In genomic region chr1:35806329-35806728, GRCm38 (mm10) we compare ENCODE assay signal across 23 mouse cellular contexts.
DNase-seq lines count a peak whose midpoint lies in the region; ATAC-seq and TF ChIP-seq lines count a peak whose summit lies in the region.
"Had no signal": no experiment of that assay in that cellular context is flagged by ENCODE, and none has a peak within 500 bp of the region (broad histone marks: within the 10 kb centered on the region; RNA-seq: fewer than 3 reads in every experiment).

No protein-coding gene starts in this region.

- peak; percentile 21 for DNase-seq in forebrain, embryonic 14.5 days (ENCODE audit: low spot score)
- DNase-seq in forebrain, postnatal 0 days: no peak
- DNase-seq in hindbrain, embryonic 14.5 days (ENCODE audit: low spot score): no peak
- DNase-seq in Muller cell, postnatal 12 days (ENCODE audit: inconsistent ontology term): peak; percentile 64
- DNase-seq in embryo, embryonic 9.5 days (ENCODE audit: extremely low spot score): no peak
- no peak for DNase-seq in frontal cortex, postnatal 36 days (ENCODE audit: low spot score in 2 of 2)
- DNase-seq: cerebellum, adult 18-20 months; cerebellum, postnatal 14 days; heart, adult 2 months; heart, postnatal 14 days; kidney, adult 11 months; kidney, postnatal 10 days; right cerebral cortex, adult 18-20 months; right cerebral cortex, postnatal 4 days; thymus, postnatal 14 days had no signal

- no peaks in the 10 kb centered on the region for H3K4me1 ChIP-seq in forebrain, embryonic 14.5 days (ENCODE audit: control insufficient read depth, insufficient read depth, low read length)
- no peaks in the 10 kb centered on the region for H3K4me1 ChIP-seq in forebrain, postnatal 0 days (ENCODE audit: insufficient read depth)
- peaks cover 7% of the 10 kb centered on the region for H3K4me1 ChIP-seq in hindbrain, embryonic 14.5 days (replicated peaks; ENCODE audit: control insufficient read depth, insufficient read depth, low read length)
- H3K4me1 ChIP-seq in hindbrain, embryonic 12.5 days: peaks cover 15% of the 10 kb centered on the region
- H3K4me1 ChIP-seq in hindbrain, embryonic 15.5 days (replicated peaks): peaks cover 25% of the 10 kb centered on the region
- H3K4me1 ChIP-seq: midbrain, embryonic 13.5 days had no signal

- no peak overlapping the region for H3K27ac ChIP-seq in forebrain, embryonic 14.5 days (ENCODE audit: low read depth, low read length)
- no peak overlapping the region for H3K27ac ChIP-seq in forebrain, postnatal 0 days (ENCODE audit: low read depth, low read length)
- 0 out of 2 replicates have a peak overlapping the region, but pooled peaks have one; percentile 21 for H3K27ac ChIP-seq in hindbrain, embryonic 14.5 days
- no peak overlapping the region for H3K27ac ChIP-seq in hindbrain, embryonic 12.5 days
- H3K27ac ChIP-seq in hindbrain, embryonic 15.5 days (replicated peaks): peak overlapping the region; percentile 53
- H3K27ac ChIP-seq: forebrain, embryonic 12.5 days; heart, adult 2 months; heart, embryonic 13.5 days; liver, embryonic 14.5 days; midbrain, embryonic 13.5 days had no signal

- H3K9me3 ChIP-seq in forebrain, embryonic 14.5 days (replicated peaks; ENCODE audit: control insufficient read depth, low read length): no peaks in the 10 kb centered on the region
- no peaks in the 10 kb centered on the region for H3K9me3 ChIP-seq in forebrain, postnatal 0 days (ENCODE audit: low read length)
- H3K9me3 ChIP-seq in hindbrain, embryonic 14.5 days (ENCODE audit: control insufficient read depth, low read length): no peaks in the 10 kb centered on the region
- no peaks in the 10 kb centered on the region for H3K9me3 ChIP-seq in hindbrain, embryonic 12.5 days (replicated peaks)
- H3K9me3 ChIP-seq in hindbrain, embryonic 15.5 days: no peaks in the 10 kb centered on the region
- H3K9me3 ChIP-seq: forebrain, embryonic 12.5 days; midbrain, embryonic 13.5 days had no signal

- no peaks in the 10 kb centered on the region for H3K36me3 ChIP-seq in forebrain, embryonic 14.5 days (ENCODE audit: control insufficient read depth, insufficient read depth, low read length)
- no peaks in the 10 kb centered on the region for H3K36me3 ChIP-seq in forebrain, postnatal 0 days (ENCODE audit: insufficient read depth)
- H3K36me3 ChIP-seq in hindbrain, embryonic 14.5 days (replicated peaks; ENCODE audit: control insufficient read depth, insufficient read depth): no peaks in the 10 kb centered on the region
- H3K36me3 ChIP-seq in hindbrain, embryonic 12.5 days: no peaks in the 10 kb centered on the region
- no peaks in the 10 kb centered on the region for H3K36me3 ChIP-seq in hindbrain, embryonic 15.5 days
- H3K36me3 ChIP-seq: forebrain, embryonic 12.5 days; heart, embryonic 13.5 days; midbrain, embryonic 13.5 days had no signal

- H3K4me3 ChIP-seq in forebrain, embryonic 14.5 days (ENCODE audit: low read depth, low read length): no peak overlapping the region
- no peak overlapping the region for H3K4me3 ChIP-seq in forebrain, postnatal 0 days (ENCODE audit: low read depth, low read length)
- no peak overlapping the region for H3K4me3 ChIP-seq in hindbrain, embryonic 14.5 days (replicated peaks; ENCODE audit: low read length)
- H3K4me3 ChIP-seq in hindbrain, embryonic 12.5 days: no peak overlapping the region
- no peak overlapping the region for H3K4me3 ChIP-seq in hindbrain, embryonic 15.5 days
- H3K4me3 ChIP-seq: forebrain, embryonic 12.5 days; heart, adult 2 months; heart, embryonic 13.5 days; megakaryocyte, embryonic 14.5 days; midbrain, embryonic 13.5 days had no signal

- TF ChIP-seq CTCF in forebrain, postnatal 0 days (IDR thresholded peaks at IDR 0.05; ENCODE audit: low read depth): no peak

- WGBS in forebrain, embryonic 14.5 days: 27% methylated on average over 2 of the region's 2 CpGs
- WGBS in forebrain, postnatal 0 days: 23% methylated on average over 2 of the region's 2 CpGs
- WGBS in hindbrain, embryonic 14.5 days: 44% methylated on average over 2 of the region's 2 CpGs
- 44% methylated on average over 2 of the region's 2 CpGs for WGBS in hindbrain, embryonic 12.5 days
- WGBS in hindbrain, embryonic 15.5 days: 41% methylated on average over 2 of the region's 2 CpGs

- no peaks in the 10 kb centered on the region for H3K27me3 ChIP-seq in forebrain, embryonic 14.5 days (replicated peaks; ENCODE audit: control insufficient read depth, insufficient read depth, low read length)
- no peaks in the 10 kb centered on the region for H3K27me3 ChIP-seq in forebrain, postnatal 0 days (ENCODE audit: insufficient read depth, low read length)
- H3K27me3 ChIP-seq in hindbrain, embryonic 14.5 days (ENCODE audit: control insufficient read depth, insufficient read depth, low read length): no peaks in the 10 kb centered on the region
- H3K27me3 ChIP-seq in hindbrain, embryonic 12.5 days: no peaks in the 10 kb centered on the region
- no peaks in the 10 kb centered on the region for H3K27me3 ChIP-seq in hindbrain, embryonic 15.5 days
- H3K27me3 ChIP-seq: forebrain, embryonic 12.5 days; heart, embryonic 13.5 days; midbrain, embryonic 13.5 days had no signal

- ATAC-seq in forebrain, embryonic 14.5 days: no peak
- no peak for ATAC-seq in forebrain, postnatal 0 days
- 0 out of 2 replicates have a peak, but pooled peaks have one; percentile 23 for ATAC-seq in hindbrain, embryonic 14.5 days (ENCODE audit: low FRiP score)
- no peak for ATAC-seq in hindbrain, embryonic 12.5 days (ENCODE audit: low FRiP score)
- peak; percentile 51; the same call in 1 of the 2 replicates for ATAC-seq in hindbrain, embryonic 15.5 days (ENCODE audit: low FRiP score, low read depth)
- ATAC-seq: midbrain, embryonic 13.5 days had no signal

- H3K4me2 ChIP-seq in forebrain, embryonic 14.5 days (ENCODE audit: low read length): no peak overlapping the region
- no peak overlapping the region for H3K4me2 ChIP-seq in forebrain, postnatal 0 days (ENCODE audit: low read depth)
- H3K4me2 ChIP-seq in hindbrain, embryonic 14.5 days (replicated peaks): no peak overlapping the region
- no peak overlapping the region for H3K4me2 ChIP-seq in hindbrain, embryonic 12.5 days (replicated peaks)
- no peak overlapping the region for H3K4me2 ChIP-seq in hindbrain, embryonic 15.5 days
- H3K4me2 ChIP-seq: forebrain, embryonic 12.5 days; heart, embryonic 13.5 days; lung, embryonic 14.5 days; midbrain, embryonic 13.5 days had no signal

- no peak overlapping the region for H3K9ac ChIP-seq in forebrain, embryonic 14.5 days (ENCODE audit: low read length)
- no peak overlapping the region for H3K9ac ChIP-seq in forebrain, postnatal 0 days
- H3K9ac ChIP-seq in hindbrain, embryonic 14.5 days: no peak overlapping the region
- H3K9ac ChIP-seq in hindbrain, embryonic 12.5 days: no peak overlapping the region
- H3K9ac ChIP-seq in hindbrain, embryonic 15.5 days: no peak overlapping the region
- H3K9ac ChIP-seq: forebrain, embryonic 12.5 days; heart, embryonic 13.5 days; liver, embryonic 14.5 days; lung, embryonic 14.5 days; midbrain, embryonic 13.5 days had no signal

Comparison
In these comparisons a context has a peak if more than half of its experiments do, and no peak if none do; other contexts are left out.
1. ATAC-seq: peak in hindbrain, embryonic 14.5 days (single experiment) and hindbrain, embryonic 15.5 days (single experiment); none in forebrain, embryonic 14.5 days (single experiment), forebrain, postnatal 0 days (single experiment) and hindbrain, embryonic 12.5 days (single experiment).
2. DNase-seq: peak in forebrain, embryonic 14.5 days (single experiment) and Muller cell, postnatal 12 days (single experiment); none in forebrain, postnatal 0 days (single experiment), hindbrain, embryonic 14.5 days (single experiment), embryo, embryonic 9.5 days (single experiment) and frontal cortex, postnatal 36 days (0 of 2).
3. H3K27ac ChIP-seq: peak in hindbrain, embryonic 14.5 days (single experiment) and hindbrain, embryonic 15.5 days (single experiment); none in forebrain, embryonic 14.5 days (single experiment), forebrain, postnatal 0 days (single experiment) and hindbrain, embryonic 12.5 days (single experiment).